Mouse (Mus musculus) cerebellum, postnatal 14 days (tissue): Measurements from ENCODE around the gene Pnmal1.

Experiments
- DNase-seq, 2 experiments: peaks; one replicate each; pipeline ENCODE4 v3.0.0; 2021; ENCODE audit warnings: mixed read lengths in 2 of 2

Gene Pnmal1

GRCm38 (mm10) chr7:16959539-16960187, at the start of gene Pnmal1:
Gene Pnmal1 (plus strand): TSS chr7:16959679.
- DNase-seq, result peak; percentile 96

- no peak for DNase-seq
Measured at GRCm38 (mm10) chr7:16909909-16910308, 49.6 kb upstream of the Pnmal1 start.

- DNase-seq, result no peak
Measured at GRCm38 (mm10) chr7:16911904-16912303, 47.6 kb upstream of the Pnmal1 start.

- no peak for DNase-seq
Measured at GRCm38 (mm10) chr7:16912360-16912759, 47.1 kb upstream of the Pnmal1 start.

GRCm38 (mm10) chr7:16913806-16914452, 45.5 kb upstream of the Pnmal1 start:
- DNase-seq, result peak; percentile 87 to 91

GRCm38 (mm10) chr7:16914453-16915343, 44.8 kb upstream of the Pnmal1 start:
- DNase-seq, result no peak

GRCm38 (mm10) chr7:16915461-16916340, 43.8 kb upstream of the Pnmal1 start:
- DNase-seq, result peak in 1 of 2 experiments; percentile 42

GRCm38 (mm10) chr7:16916342-16917265, 42.9 kb upstream of the Pnmal1 start:
- peak in 1 of 2 experiments; percentile 71 for DNase-seq

GRCm38 (mm10) chr7:16917447-16917846, 42.0 kb upstream of the Pnmal1 start:
- no peak for DNase-seq

- DNase-seq, result peak in 1 of 2 experiments; percentile 58
Measured at GRCm38 (mm10) chr7:16918014-16918413, 41.5 kb upstream of the Pnmal1 start.

- no peak for DNase-seq
Measured at GRCm38 (mm10) chr7:16918670-16919069, 40.8 kb upstream of the Pnmal1 start.

- DNase-seq, result no peak
Measured at GRCm38 (mm10) chr7:16919395-16920149, 39.9 kb upstream of the Pnmal1 start.

- DNase-seq, result no peak
Measured at GRCm38 (mm10) chr7:16920150-16920579, 39.3 kb upstream of the Pnmal1 start.

- peak; percentile 67 to 69 for DNase-seq
Measured at GRCm38 (mm10) chr7:16920818-16921791, 38.4 kb upstream of the Pnmal1 start.

GRCm38 (mm10) chr7:16921881-16922335, 37.6 kb upstream of the Pnmal1 start:
- DNase-seq, result peak in 1 of 2 experiments; percentile 55

GRCm38 (mm10) chr7:16922360-16922973, 37.0 kb upstream of the Pnmal1 start:
- peak; percentile 66 for DNase-seq

- peak; percentile 69 to 72 for DNase-seq
Measured at GRCm38 (mm10) chr7:16923283-16924036, 36.0 kb upstream of the Pnmal1 start.
